Mouse (Mus musculus) T-helper 2 cell (primary cell): ENCODE results near the gene Snupn.
"Not testable (repeated sequence)": the region's sequence is repeated elsewhere in the genome, so short reads cannot be mapped to it uniquely, and the experiment has no call there.

Source experiments
- in situ Hi-C: fragments of 300-600 bp; cut with MboI, MseI; formaldehyde crosslinking; loops from one replicate; pipeline ENCODE4 v1.15.1; 2025; ENCODE audit warnings: high pct_unique_total_duplicates

Snupn gene

DNA sequence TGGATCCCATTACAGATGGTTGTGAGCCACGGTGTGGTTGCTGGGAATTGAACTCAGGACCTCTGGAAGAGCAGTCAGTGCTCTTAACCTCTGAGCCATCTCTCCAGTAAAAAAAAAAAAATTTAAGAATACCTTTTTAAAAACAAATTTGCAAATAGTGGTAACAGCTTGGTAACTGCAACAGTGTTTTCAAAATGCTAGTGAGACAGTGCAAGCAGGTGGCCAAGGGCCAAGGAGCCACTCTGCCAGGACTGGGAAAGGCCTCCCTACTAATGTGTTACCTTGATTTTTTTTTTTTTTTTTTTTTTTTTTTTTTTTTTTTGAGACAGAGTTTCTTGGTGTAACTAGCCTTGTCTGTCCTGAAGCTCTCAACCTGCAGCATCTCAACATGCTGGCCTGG, 46.5 kb downstream of the Snupn start:
- in situ Hi-C loops, result not testable (repeated sequence)

- in situ Hi-C loops, result no loop called here
These were observed 52.3 kb downstream of the Snupn start for GRCm38 (mm10) chr9:57003011-57003410.

- in situ Hi-C loops, result no loop called here
These were observed 61.7 kb downstream of the Snupn start for GRCm38 (mm10) chr9:57012393-57012792.

- in situ Hi-C loops, result no loop called here
These were observed 62.2 kb downstream of the Snupn start for GRCm38 (mm10) chr9:57012895-57013294.

- in situ Hi-C loops, result no loop called here
These were observed 63.1 kb downstream of the Snupn start for GRCm38 (mm10) chr9:57013756-57014155.

DNA sequence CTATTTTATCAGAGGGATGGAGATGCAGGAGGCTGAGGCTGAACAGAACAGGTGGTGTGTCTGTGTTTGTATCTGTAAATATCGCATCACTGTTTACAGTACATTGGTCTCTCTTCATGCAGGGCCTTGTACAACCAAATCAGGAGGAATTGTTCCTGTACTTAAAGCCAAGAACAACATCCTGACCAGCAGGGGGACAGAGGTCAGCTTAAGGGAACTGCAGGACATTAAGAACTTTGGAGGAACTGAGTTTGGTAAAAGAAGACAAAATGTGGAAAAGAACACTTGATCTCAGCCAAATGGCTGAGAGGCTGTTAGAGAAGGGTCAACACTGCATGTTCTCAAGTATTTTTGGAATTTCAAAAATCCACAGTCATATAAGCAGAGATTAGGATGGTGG, 64.1 kb downstream of the Snupn start:
- in situ Hi-C loops, result no loop called here

GRCm38 (mm10) chr9:57017631-57018030, 67.0 kb downstream of the Snupn start:
- in situ Hi-C loops, result no loop called here

GRCm38 (mm10) chr9:57031756-57032155, 81.1 kb downstream of the Snupn start:
- in situ Hi-C loops, result no loop called here
